Mouse (Mus musculus): ENCODE results near the gene Zfp366. TPM values are rescaled to one million over a fixed set of nuclear protein-coding genes. Genes with fewer than 3 reads are reported as not detected.

The Zfp366 gene
- polyA plus RNA-seq (2014; fragmentation: Illumina TruSeq; extraction: RNeasy Lipid Tissue Mini Kit (QIAGEN cat#74804); ENCODE audit: low read depth, low replicate concordance) = 5.7 TPM

DNA sequence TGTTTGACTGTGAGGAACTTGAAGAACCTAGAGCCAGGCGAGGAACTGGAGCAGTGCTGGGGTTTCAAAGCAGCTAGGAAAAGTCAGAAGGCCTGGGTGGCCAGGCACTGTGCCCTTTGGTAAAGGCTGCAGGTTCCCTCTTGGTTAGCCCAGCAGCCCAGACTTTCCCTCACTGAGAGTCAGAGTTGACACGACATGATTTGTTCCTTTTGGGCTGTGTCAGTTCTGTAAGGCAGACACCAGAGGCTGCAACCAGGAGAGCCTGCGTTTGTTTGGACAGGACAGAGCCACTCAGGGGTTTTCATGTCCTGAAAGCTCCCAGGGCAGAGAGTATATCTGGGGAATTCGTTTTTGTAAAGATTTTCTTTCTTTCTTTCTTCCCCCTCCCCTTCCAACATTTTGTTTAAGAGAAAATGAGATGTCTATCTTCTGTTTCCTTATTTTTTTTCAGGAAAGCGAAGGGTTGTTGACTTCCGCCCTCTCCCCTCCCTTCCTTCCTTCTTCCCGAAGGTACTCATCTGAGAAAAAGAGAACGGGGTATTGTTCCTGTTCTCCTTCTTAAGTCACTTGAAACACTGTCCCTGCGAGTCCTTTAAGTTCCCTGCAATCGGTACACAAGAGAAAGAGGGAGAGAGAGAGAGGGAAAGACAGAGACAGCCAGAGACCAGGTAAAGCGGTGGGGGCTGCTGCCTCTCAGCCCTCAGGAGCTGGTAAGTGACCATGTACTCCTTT, at the start of gene Zfp366:
Zfp366 (plus strand) TSS at position 669 of the 732 bp plus-strand sequence.

Other genes with a start within 250 kb of the Zfp366 start
- gene 1700024P04Rik, start 200.3 kb upstream of the Zfp366 start, polyA plus RNA-seq (2014; fragmentation: Illumina TruSeq; extraction: RNeasy Lipid Tissue Mini Kit (QIAGEN cat#74804); ENCODE audit: low read depth, low replicate concordance) = 10.5 TPM
- 18.3 TPM for gene Ptcd2, start 159.9 kb downstream of the Zfp366 start, polyA plus RNA-seq (2014; fragmentation: Illumina TruSeq; extraction: RNeasy Lipid Tissue Mini Kit (QIAGEN cat#74804); ENCODE audit: low read depth, low replicate concordance)
- 18.5 TPM for gene Mrps27, start 160.0 kb downstream of the Zfp366 start, polyA plus RNA-seq (2014; fragmentation: Illumina TruSeq; extraction: RNeasy Lipid Tissue Mini Kit (QIAGEN cat#74804); ENCODE audit: low read depth, low replicate concordance)